Mouse (Mus musculus): ENCODE data around the gene Amh.

DNA sequence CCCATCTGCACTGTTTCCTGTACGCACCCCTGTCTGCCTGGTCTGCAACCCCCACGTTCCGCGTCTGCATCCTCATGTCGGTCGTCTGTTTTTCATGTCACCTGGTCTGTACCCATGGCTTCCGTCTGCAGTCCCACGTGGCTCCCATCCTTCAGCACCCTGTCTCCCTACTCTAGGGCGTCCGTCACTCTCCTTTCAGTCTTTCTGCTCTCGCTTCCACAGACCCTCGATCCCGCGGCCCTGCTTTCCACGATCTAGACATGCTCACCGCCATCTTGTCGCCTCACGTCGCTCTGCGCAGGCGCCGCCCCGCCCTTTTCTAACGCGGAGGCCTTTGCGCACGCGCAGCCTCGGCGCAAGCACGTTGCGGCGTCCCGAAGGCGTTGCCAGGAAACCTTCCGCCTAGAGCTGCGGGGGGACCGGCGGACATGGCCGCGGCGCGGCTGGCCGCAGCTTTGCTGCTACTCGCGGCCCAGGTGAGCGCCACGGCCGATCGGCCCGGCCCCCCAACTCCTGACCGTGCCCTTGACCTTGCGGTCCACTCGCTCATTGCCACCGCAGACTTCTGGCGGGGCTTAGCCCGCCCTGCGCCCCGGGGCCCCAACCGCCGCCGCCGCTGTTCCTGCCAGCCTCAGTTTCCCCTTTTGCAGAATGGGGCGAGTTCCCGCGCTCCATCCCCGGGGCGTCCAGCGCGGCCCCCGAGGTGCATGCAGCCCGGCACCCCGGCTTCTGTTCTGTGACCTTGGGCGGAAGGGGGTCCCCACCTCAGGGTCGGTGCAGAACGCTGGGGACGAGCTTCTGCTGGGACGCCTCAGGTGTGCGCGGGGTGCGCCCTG, 50.1 kb downstream of the Amh start, which contains the start of the genes Lsm7 and Sppl2b:
- TF ChIP-seq CTCF (IDR thresholded peaks at IDR 0.05; ENCODE audit: borderline replicate concordance, insufficient read depth, low read length) (no peak), POLR2A (IDR thresholded peaks at IDR 0.05; ENCODE audit: low read depth, low read length) (peak; percentile 93)
